Mouse (Mus musculus): ENCODE results near the gene Tmem236. TPM values are rescaled to one million over a fixed set of nuclear protein-coding genes. Genes with fewer than 3 reads are reported as not detected.
"Not testable (repeated sequence)": the region's sequence is repeated elsewhere in the genome, so short reads cannot be mapped to it uniquely, and the experiment has no call there.

Gene Tmem236
- polyA plus RNA-seq, 1 experiment from 2014 or later, result 0.03 TPM

- POLR2A ChIA-PET, result interaction anchor here (0.5 to 1.3 kb wide), 2 partner anchors 12 to 135 kb away, joined by 3 read pairs; no protein-coding TSS in a partner anchor
- no peak for TF ChIP-seq CTCF (IDR thresholded peaks at IDR 0.05)
- CTCF ChIA-PET, result interaction anchor here (1.2 to 1.4 kb wide), 2 partner anchors 11 to 104 kb away, joined by 3 to 5 read pairs; no protein-coding TSS in a partner anchor
- DNase-seq (ENCODE audit: low read depth, low spot score) (no peak), ATAC-seq (no peak)
- H3K27me3 ChIP-seq, result peaks cover 22% of the 10 kb centered on the region
- in situ Hi-C loops (cut with MboI; ENCODE audit: low pct_unique_long_range_greater_than_20kb), result no loop called here
Measured at GRCm38 (mm10) chr2:14190684-14191083, 16.4 kb downstream of the Tmem236 start.

- ATAC-seq (no peak), DNase-seq (ENCODE audit: low read depth, low spot score) (no peak)
- TF ChIP-seq CTCF (IDR thresholded peaks at IDR 0.05), result no peak
- H3K27me3 ChIP-seq, result peaks cover 24% of the 10 kb centered on the region
- ChIA-PET CTCF (interaction anchor here (1.2 to 1.4 kb wide), 2 partner anchors 12 to 104 kb away, joined by 3 to 5 read pairs; no protein-coding TSS in a partner anchor), POLR2A (no interaction called here)
- in situ Hi-C loops (cut with MboI; ENCODE audit: low pct_unique_long_range_greater_than_20kb), result no loop called here
Measured at GRCm38 (mm10) chr2:14191601-14192000, 17.3 kb downstream of the Tmem236 start.

- POLR2A ChIA-PET, result no interaction called here
- DNase-seq (ENCODE audit: low read depth, low spot score) (no peak), ATAC-seq (no peak)
- no peak for TF ChIP-seq CTCF (IDR thresholded peaks at IDR 0.05)
- in situ Hi-C loops (cut with MboI; ENCODE audit: low pct_unique_long_range_greater_than_20kb), result no loop called here
- CTCF ChIA-PET, result no interaction called here
- H3K27me3 ChIP-seq, result peaks cover 24% of the 10 kb centered on the region
Measured at GRCm38 (mm10) chr2:14192046-14192445, 17.7 kb downstream of the Tmem236 start.

- DNase-seq (ENCODE audit: low read depth, low spot score); H3K27me3 ChIP-seq; CTCF ChIA-PET; POLR2A ChIA-PET; in situ Hi-C loops (cut with MboI; ENCODE audit: low pct_unique_long_range_greater_than_20kb); ATAC-seq: not testable (repeated sequence)
Measured at GRCm38 (mm10) chr2:14198325-14198903, 24.1 kb downstream of the Tmem236 start.

GRCm38 (mm10) chr2:14199621-14200020 lies 25.3 kb downstream of the Tmem236 start:
- H3K27me3 ChIP-seq, result peaks cover 3% of the 10 kb centered on the region
- CTCF ChIA-PET, result no interaction called here
- DNase-seq (ENCODE audit: low read depth, low spot score) (no peak), ATAC-seq (no peak)
- in situ Hi-C loops (cut with MboI; ENCODE audit: low pct_unique_long_range_greater_than_20kb), result no loop called here
- POLR2A ChIA-PET, result no interaction called here
- TF ChIP-seq CTCF (IDR thresholded peaks at IDR 0.05), result no peak

GRCm38 (mm10) chr2:14200879-14201445 lies 26.6 kb downstream of the Tmem236 start:
- ATAC-seq; POLR2A ChIA-PET; CTCF ChIA-PET; in situ Hi-C loops (cut with MboI; ENCODE audit: low pct_unique_long_range_greater_than_20kb); DNase-seq (ENCODE audit: low read depth, low spot score); H3K27me3 ChIP-seq: not testable (repeated sequence)

- no peak for TF ChIP-seq CTCF (IDR thresholded peaks at IDR 0.05)
- DNase-seq (ENCODE audit: low read depth, low spot score), result no peak
- ATAC-seq, result no peak
- in situ Hi-C loops (cut with MboI; ENCODE audit: low pct_unique_long_range_greater_than_20kb), result no loop called here
- peaks cover 2% of the 10 kb centered on the region for H3K27me3 ChIP-seq
- POLR2A ChIA-PET, result interaction anchor here (0.7 kb wide), 1 partner anchor 102 kb away, joined by 4 read pairs; no protein-coding TSS in a partner anchor
- CTCF ChIA-PET, result interaction anchor here (1.1 kb wide), 1 partner anchor 10 kb away, joined by 3 read pairs; no protein-coding TSS in a partner anchor
Measured at GRCm38 (mm10) chr2:14204308-14204707, 30.0 kb downstream of the Tmem236 start.

GRCm38 (mm10) chr2:14206798-14207197 lies 32.5 kb downstream of the Tmem236 start:
- peaks cover 7% of the 10 kb centered on the region for H3K27me3 ChIP-seq
- ChIA-PET POLR2A (no interaction called here), CTCF (no interaction called here)
- ATAC-seq (no peak), DNase-seq (ENCODE audit: low read depth, low spot score) (no peak)
- in situ Hi-C loops (cut with MboI; ENCODE audit: low pct_unique_long_range_greater_than_20kb), result no loop called here
- TF ChIP-seq CTCF (IDR thresholded peaks at IDR 0.05), result no peak

GRCm38 (mm10) chr2:14210731-14211130 lies 36.4 kb downstream of the Tmem236 start:
- in situ Hi-C loops (cut with MboI; ENCODE audit: low pct_unique_long_range_greater_than_20kb), result no loop called here
- DNase-seq (ENCODE audit: low read depth, low spot score), result no peak
- H3K27me3 ChIP-seq, result peaks cover 7% of the 10 kb centered on the region
- TF ChIP-seq CTCF (IDR thresholded peaks at IDR 0.05), result no peak
- CTCF ChIA-PET, result no interaction called here
- POLR2A ChIA-PET, result no interaction called here
- no peak for ATAC-seq

GRCm38 (mm10) chr2:14211606-14212005 lies 37.3 kb downstream of the Tmem236 start:
- POLR2A ChIA-PET, result no interaction called here
- ATAC-seq (no peak), DNase-seq (ENCODE audit: low read depth, low spot score) (no peak)
- no peak for TF ChIP-seq CTCF (IDR thresholded peaks at IDR 0.05)
- in situ Hi-C loops (cut with MboI; ENCODE audit: low pct_unique_long_range_greater_than_20kb), result no loop called here
- H3K27me3 ChIP-seq, result peaks cover 8% of the 10 kb centered on the region
- CTCF ChIA-PET, result no interaction called here

GRCm38 (mm10) chr2:14214764-14215163 lies 40.4 kb downstream of the Tmem236 start:
- in situ Hi-C loops (cut with MboI; ENCODE audit: low pct_unique_long_range_greater_than_20kb), result no loop called here
- CTCF ChIA-PET, result interaction anchor here (1.1 kb wide), 1 partner anchor 19 kb away, joined by 3 read pairs; no protein-coding TSS in a partner anchor
- POLR2A ChIA-PET, result no interaction called here
- DNase-seq (ENCODE audit: low read depth, low spot score) (no peak), ATAC-seq (no peak)
- H3K27me3 ChIP-seq, result peaks cover 12% of the 10 kb centered on the region
- no peak for TF ChIP-seq CTCF (IDR thresholded peaks at IDR 0.05)

Data from Patski (cell line).